Mouse (Mus musculus): ENCODE data around the gene Cyp2b10.

DNA sequence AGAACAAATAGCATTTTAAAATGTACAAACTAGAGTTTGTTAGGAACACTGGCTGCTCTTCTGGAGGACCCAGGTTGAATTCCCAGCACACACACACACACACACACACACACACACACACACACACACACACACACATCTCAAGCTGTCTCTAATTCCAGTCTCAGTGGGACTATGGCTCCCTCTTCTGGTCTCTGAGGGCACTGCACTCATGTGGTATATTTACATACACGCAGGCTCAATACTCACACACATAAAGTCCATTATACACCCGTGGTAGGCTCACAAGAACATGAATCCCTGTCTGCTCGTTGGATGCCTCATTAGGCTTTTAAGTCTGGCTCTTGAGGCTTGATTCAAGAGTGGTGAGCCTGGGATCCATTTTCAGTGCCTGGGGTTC lies 6.6 kb downstream of the Cyp2b10 start:
- no peak for TF ChIP-seq POLR2A (IDR thresholded peaks at IDR 0.05; ENCODE audit: extremely low read depth, insufficient read depth, low read length)
- peak; percentile 42 for TF ChIP-seq CTCF (IDR thresholded peaks at IDR 0.05; ENCODE audit: low read depth, low read length)

Measured in liver, adult 2 months (tissue).